Mouse (Mus musculus) urinary bladder, postnatal 10 days (tissue): ENCODE results near the gene Rsrp1.
"Not testable (repeated sequence)": the region's sequence is repeated elsewhere in the genome, so short reads cannot be mapped to it uniquely, and the experiment has no call there.

ENCODE experiments used
- DNase-seq: peaks from one replicate; pipeline ENCODE4 v3.0.0; 2022; ENCODE audit warnings: low spot score

Gene Rsrp1

DNA sequence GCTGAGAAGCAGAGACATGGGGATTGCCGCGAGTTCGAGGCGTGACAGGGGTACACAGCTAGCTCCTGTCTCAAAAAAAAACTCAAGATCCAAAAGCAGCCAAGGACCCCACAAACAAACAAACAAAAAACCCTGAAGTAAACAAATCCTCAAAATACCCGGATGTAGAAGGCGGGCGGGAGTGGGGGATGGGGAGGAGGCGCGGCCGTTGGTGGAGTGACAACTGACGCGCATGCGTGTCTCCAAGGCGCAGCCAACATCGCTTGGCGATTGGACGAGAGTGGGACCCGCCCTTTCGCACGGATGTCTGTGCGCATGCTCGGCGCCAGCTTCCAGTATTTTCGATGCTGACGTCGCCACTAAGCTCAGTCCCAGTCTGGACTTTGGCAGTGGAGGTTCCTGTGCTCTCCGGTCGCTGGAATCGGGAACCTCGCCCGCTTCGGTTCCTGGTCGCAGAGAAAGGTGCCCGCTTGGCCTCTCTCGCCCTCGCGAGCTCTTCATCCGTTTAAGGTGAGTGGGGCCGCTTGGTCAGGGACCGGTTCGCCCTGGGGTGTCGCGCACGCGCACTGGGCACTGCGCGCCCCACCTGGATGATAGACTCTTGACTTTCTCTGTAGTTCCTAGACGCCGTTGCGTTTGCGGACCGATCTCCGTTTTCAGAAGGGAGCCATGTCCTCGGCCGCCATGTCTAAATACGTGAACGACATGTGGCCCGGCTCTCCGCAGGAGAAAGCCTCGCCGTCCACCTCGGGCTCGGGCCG is at the start of gene Rsrp1:
Gene Rsrp1 (plus strand): TSS at position 335 of the 761 bp plus-strand sequence.
- peak; percentile 95 for DNase-seq

DNA sequence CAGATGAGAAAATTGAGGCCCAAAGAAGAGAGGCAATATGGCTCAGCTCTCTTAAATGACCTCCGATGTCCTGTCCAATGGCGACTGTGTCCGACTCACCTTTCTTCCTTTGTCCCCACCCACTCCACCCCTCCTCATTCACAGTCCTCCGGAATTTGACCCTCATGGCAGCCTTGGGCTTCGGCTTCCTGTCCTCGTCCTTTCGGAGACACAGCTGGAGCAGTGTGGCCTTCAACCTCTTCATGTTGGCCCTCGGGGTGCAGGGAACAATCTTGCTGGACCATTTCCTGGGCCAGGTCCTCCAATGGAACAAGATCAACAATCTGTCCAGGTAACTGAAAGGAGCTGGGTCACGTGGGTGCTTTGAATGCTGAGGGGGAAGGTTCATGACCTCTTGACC is 47.2 kb upstream of the Rsrp1 start:
- DNase-seq, result no peak

DNA sequence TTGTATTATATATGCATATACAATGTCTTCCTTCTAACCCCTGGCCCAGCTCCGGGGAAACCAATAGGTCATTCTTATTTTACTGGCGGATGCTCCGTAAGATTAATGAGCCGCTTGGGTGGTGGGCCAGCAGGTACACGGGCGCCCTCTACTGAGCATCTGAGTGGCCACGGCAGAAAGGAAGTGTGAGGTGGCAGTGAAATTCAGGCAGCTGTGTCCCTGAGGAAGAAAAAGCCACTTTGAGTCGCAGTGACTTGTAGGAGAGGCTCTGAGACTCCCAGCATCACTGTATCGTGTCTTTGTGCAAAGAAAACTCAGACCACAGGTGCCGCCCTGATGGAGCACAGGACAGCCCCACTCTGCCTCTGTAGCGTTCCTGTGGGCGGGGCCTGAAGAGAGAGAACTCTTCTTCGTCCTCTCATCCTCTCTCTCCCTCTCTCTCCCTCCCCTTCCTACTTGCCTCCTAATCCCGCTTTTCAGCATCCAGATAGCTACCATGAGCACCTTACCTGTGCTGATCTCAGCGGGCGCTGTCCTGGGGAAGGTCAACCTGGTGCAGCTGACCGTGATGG is 43.9 kb upstream of the Rsrp1 start:
- DNase-seq, result peak; percentile 25

DNA sequence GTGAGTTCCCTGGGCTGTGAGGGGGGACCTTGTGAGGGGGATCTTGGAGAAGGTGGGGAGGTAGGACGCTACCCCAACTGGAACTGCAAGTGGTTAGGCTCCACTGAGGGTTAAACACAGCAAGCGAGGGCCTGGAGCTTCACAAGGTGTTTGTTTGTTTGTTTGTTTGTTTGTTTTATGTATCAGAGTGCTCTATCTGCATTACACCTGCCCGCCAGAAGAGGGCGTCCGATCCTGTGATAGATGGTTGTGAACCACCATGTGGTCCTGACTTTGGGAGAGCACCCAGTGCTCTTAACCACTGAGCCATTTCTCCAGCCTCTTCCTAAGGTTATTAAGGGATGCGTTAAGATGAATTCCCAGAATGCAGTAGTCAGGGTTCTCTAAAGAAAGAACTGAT is 43.4 kb upstream of the Rsrp1 start:
- DNase-seq, result no peak

DNA sequence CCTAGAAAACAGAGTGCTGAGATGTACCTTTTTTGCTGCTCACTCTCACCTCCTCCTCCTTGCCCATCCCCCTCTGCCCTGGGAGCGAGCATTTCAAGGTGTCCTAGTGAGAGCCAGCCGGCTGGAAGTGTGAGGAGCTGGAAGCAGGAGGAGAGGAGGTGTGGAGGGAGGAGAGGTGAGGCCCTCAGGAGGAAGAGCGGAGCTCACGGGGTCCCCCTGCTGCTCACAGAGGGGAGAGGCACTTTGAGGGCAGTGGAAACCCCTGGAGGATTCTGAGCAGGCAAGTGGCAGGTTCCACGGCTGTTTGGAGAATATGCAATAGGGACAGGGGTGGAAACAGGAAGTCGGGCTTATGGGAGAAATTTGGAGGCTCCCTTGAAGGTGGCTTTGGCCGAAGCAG is 40.1 kb upstream of the Rsrp1 start:
- DNase-seq, result no peak

DNA sequence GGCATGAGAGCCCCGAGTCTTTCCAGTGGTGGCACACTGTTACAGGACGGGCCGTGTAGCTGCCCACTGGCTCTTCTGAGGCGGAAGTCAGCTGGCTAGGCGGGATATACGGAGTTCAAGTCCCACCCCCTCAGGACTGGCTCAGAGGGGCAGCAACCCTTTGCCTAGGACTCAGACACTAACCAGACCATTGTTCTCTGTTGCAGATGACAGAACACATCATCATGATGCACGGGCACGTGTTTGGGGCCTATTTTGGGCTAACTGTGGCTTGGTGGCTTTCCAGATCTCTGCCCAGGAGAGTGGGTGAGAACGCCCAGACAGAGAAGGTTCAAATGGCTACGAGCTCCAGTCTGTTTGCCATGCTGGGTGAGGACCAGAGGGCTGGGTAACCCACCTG is 39.6 kb upstream of the Rsrp1 start:
- no peak for DNase-seq

DNA sequence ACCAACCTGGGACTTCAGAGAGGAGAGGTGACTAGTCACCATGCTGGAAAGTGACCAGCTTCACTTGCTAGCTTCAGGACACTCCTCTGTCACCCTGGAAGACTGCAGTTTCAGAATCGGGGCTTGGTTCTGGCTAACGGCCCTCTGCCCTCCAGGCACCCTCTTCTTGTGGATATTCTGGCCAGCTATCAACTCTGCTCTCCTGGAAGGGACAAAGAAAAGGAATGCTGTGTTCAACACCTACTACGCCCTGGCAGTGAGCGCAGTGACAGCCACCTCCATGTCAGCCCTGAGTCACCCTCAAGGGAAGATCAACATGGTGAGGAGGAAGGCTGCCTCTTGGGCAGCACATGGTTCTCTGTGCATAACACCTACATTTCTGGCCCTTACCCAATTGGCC is 39.0 kb upstream of the Rsrp1 start:
- no peak for DNase-seq

DNA sequence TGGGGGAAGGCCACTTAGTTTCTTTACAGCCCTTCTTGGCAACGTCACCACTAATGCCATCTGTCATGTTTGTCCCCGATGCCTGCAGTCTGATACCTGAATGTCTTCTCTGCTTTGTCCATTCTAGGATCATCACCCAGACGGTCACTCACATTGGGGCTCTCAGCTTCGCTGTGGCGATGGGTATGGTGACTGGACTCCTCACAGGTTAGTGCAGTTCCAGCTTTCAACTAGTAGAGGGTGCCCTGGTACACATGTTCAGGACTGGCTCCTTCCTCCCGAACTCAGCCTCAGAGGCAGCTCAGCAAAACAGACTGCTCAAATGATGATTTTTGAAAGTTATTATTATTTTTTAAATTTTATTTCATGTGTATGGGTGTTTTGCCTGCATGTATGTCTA is 31.3 kb upstream of the Rsrp1 start:
- DNase-seq, result no peak

DNA sequence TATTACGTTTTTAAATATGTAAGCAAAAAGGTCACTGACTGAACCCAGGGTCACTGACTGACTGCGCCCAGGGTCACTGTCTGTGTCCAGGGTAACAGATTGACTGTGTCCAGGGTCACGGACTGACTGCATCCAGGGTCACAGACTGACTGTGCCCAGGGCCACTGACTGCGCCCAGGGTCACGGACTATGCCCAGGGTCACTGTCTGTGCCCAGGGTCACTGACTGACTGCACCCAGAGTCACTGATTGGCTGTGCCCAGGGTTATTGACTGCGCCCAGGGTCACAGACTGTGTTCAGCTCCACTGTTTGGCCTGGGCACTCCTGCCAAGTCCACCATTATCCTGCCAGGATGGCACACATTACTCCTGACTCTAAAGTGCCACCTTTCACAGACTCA is 26.1 kb upstream of the Rsrp1 start:
- DNase-seq, result no peak

DNA sequence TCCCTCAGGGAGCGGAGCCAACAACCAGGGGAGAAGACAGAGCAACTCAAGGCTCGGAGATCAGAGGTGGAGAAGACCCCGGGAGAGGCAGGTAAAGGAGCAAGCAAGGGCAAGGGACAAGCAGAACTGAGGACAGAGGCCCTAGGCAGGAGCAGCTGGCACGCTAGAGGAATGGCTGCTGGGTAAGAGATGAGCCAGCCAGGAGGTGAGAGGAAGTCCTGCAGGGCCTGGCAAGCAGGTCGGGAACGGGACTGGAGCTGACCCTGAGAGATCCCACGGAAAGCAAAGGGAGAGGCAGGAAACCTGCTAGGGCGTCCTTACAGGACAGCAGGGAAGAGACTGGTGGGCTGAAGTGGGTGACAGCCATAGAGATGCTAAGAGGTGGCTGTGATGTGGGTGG is 22.3 kb upstream of the Rsrp1 start:
- no peak for DNase-seq

DNA sequence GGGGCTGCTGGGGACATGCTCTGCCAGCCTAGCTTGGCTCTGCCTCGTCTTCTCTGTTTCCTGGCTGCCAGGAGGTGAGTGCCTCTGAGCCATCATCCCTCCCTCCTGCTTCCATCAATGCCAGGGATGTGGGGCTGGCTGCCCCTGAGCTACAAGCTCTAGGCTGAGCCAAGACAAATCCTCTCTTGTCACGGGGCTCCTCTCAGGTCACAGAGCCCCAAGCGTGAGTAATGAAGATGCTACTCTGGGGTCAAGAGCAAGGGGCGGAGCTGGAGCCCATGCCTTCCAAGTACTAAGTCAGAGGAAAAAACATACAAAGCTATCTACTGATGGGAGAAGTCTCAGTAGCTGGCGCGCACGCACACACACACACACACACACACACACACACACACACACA is 20.3 kb upstream of the Rsrp1 start:
- DNase-seq, result no peak

DNA sequence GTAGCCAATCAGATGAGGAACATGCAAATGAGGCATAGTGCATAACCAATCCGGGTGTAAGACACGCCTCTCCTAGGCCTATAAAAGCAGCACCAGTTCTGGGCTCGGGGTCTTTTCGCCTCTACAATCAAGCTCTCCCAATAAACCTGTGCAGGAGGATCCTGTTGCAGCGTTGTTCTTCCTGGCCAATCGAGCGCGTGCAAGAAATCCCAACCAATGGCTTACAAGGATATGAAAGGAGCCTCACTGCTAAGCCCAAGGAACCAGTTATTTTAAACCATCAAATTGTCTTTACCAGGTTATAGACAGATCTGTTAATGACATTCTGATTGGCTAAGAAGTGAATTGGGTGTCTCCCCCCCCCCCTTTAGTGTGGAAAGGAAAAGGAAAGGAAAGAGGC is 12.0 kb upstream of the Rsrp1 start:
- not testable (repeated sequence) for DNase-seq

DNA sequence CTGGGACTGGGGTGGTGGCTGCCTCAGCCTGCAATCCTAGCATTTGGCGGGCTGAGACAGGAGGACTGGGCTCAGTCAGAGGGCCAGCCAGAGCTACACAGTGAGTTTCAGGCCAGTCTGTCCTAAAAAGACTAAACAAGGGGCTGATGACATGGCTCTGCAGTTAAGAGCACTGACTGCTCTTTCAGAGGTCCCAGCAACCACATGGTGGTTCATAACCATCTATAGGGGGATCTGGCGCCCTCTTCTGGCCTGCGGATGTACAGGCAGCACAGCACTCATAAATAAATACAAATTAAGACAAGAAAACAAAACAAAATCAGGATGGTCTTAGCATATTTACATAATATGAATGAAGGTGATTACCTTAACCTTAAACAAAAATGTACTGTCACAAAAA is 10.0 kb upstream of the Rsrp1 start:
- DNase-seq, result no peak

DNA sequence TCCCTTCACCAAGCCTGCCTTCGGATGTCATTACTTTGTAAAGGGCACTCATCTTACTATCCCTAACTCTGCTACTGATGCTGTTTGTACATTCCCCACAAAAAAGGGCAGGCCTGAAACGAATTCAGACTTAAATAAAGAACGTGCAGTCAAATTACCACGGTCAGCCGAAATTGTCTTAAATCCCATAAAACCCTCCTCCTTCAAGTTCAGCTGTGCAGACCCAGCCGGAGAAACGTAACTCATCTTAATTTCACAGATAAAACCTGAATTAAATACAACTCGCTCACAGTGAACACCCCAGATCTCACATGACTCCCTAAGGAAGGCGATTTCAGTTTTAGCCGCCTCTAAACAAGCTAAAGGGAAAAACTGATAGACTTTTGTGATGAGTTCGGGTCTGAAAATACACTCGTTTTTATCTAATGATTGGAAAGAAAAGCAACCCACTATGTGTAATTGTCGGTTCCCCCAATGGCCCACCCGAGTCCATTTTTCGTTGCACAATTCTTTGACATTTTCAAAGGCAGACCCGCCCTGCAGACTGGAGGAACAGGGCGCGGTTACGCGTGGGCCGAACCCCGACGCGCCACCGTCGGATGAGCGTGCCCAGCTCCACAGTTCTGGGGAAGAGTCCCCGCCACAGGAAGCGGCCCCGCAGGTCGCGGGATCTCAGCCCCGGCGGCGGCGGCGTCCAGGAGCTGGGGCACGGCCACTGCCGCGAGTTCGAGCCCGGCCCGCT is 9.1 kb upstream of the Rsrp1 start:
- DNase-seq, result no peak

DNA sequence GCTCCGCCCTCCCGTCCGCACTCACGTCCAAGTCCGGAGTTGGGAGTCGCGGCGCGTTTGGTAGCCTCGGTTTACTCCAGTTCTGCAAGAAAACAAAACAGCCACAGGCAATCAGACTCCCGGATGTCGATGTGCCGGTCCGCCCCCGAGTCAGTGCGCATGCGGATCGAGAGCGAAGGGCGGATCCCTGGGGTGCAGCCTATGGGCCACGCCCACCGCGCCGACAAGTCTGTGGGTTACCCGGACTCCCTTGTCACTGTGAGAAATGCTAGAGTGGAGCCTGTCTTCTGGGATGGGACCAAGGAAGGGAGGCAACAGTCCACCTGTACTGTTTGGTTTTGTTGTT is 8.6 kb upstream of the Rsrp1 start, which contains the start of gene Tmem50a:
Gene Tmem50a (minus strand): TSS at position 161 of the 346 bp plus-strand sequence.
- DNase-seq, result peak; percentile 71

DNA sequence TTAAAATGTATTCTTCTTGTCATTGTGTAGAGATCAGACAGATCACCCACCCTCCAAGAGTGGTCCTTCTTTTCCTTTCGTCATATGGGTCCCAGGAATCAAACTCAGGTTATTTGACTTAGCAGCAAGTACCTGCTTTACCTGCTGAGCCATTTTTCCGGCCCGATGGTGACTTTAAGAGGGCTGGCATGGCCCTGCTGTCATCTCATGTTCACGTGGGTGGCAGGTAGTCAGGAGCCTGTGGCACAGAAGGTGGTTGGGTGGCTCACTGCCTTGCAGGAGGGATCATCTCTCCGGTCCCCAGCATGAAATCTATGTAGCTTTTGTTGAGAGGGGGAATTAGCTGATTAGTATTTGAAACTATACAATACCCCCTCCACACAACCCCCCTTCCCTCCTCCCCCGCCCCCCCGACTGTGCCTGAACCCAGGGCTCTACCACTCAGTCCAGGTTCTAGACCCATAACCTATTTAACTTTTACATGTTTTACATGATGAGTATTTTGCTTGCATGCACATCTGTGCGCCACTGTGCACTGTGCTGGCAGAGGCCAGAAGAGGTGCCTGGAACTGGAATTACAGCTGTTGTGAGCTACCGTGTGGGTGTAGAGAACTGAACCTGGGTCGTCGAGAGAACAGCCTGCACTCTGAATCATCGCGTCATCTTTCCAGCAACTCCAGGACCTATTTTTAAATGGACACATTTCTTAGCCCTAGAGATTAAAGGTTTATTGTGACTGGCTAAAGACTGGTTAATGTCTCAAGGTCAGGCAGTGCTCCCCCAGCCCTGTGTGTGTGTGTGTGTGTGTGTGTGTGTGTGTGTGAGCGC is 8.0 kb upstream of the Rsrp1 start:
- DNase-seq, result no peak

DNA sequence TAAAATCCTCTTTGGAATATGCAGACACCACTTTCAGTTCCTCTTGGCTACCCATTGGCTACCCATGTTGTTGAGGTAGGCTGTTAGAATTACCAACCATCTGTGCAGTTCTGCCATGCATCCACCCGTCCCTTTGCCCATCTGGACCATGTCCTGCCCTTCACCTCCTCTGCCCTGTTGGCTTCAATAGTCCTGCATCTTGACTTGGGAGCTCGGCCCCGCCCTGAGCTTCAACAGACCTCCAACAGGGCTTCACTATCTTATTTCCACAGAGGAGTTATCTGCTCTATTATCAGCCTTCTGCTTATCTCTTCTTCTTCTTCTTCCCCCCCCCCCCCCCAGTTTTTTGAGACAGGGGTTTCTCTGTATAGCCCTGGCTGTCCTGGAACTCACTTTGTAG is 6.2 kb upstream of the Rsrp1 start:
- DNase-seq, result no peak

DNA sequence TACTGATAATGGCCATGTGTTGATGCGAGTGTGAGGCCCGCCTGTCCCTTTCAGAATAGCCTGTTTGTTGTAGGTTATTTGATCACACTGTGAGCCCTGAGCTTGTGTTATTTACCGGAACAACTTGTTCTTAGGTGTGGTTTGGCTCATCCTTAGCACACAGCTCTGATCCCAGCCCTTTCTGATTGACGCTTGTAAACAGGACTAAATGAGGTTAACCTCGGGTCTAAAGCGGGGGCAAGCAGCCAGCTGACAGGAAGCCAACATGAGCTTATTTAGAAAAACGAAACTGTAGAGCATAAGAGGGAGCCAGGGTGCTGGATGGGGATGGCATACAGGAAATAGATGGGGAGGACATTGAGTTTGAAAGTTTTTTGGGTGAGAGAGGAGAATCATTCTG is 5.0 kb upstream of the Rsrp1 start:
- no peak for DNase-seq

DNA sequence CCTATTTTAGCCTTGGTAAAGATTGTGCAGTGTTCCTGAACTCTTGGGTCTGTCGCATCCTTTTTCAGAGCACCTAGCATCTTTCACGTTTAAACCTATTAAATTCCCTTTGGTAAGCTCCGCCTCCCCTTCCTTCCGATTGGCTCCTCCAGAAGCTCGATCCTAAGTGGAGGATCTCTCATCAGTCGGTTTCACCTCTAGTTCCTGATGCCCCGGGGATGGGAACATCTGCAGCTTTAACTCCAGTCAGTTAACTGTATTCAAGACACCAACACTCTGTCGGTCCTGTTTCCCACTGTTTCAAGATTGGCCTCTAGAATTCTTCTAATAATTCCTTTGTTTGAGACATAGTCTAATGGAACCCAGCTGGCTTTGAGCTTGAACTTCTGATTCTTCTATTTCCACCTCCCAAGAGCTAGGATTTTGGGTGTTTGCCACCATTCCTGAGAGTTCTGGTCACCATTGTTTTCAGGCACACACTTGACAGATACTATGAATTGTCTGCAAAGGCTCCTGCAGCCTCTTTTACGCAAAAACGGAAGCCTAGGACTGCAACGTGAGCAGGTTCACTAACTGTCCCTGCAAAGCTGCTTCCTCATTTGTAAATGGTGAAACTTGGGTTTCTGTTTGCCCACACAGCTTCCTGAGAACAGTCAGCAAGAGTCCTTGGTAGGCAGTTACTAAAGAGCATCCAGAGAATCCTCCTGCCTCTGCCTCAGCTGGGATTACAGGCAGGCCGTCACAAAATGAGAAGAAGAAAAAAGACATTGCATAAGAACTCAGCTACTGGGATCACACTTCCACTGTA is 3.5 kb upstream of the Rsrp1 start:
- no peak for DNase-seq

DNA sequence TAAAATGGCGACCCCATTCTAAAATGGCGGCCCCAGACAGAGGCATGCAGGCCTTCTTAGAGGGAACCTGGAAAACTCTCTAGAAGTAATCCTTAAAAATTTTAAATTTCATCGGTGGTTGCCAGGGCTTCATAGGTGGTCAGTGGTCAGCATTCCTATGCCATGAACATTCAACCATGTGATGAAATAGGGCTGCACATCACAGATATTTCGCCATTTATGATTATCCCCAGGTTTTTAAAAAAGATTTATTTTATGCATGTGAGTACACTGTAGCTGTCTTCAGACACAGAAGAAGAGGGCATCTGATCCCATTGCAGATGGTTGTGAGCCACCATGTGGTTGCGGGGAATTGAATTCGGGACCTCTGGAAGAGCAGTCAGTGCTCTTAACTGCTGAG is 2.8 kb upstream of the Rsrp1 start:
- no peak for DNase-seq

DNA sequence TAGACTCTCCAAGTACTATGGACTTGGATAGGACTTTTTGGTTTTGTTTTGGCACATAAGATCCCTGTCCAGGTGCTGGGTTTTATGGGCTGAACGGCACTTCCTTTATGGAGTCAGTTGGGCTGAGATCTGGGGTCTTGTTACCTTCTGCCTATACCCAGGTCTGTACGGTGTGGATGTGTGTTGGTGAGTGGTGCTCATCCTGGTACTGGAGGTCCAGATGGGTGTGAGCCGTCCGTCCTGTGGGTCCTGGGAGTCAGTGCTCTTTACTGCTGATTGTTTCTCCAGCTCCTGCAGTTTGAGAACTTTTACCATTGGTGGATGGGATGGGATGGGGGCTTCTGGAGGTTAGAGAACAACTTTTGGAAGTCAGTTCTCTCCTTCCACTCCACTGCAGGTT is 1.7 kb upstream of the Rsrp1 start:
- no peak for DNase-seq
